Mouse (Mus musculus) CD8-positive naive resting alpha-beta T cell, adult 2 months (primary cell): ENCODE data around the gene Ints1.

Experiments
- DNase-seq, 2 experiments: peaks; one replicate each; pipeline ENCODE4 v3.0.0; 2022; ENCODE audit warnings: low read depth in 2 of 2, low spot score in 2 of 2

Gene Ints1

DNA sequence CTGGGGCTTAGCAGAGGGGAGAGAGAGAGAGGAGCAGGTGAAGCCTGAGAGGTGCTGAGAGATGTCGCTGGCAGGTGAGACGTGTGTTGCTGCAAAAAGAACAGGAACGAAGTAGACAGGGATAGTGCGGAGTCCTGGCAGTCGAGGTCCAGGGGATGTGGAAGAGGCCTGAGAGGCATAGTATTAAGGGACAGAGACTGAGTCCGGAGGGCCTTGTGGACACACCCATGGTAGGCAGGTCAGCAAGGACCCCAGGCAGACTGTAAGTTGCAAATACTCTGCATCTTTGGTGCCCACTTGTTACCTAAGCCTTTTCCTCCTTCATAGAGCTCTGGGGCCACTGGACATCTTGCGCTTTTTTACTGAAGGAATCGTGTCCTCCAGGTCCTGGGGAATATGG lies 25.8 kb upstream of the Ints1 start:
- DNase-seq, result no peak

DNA sequence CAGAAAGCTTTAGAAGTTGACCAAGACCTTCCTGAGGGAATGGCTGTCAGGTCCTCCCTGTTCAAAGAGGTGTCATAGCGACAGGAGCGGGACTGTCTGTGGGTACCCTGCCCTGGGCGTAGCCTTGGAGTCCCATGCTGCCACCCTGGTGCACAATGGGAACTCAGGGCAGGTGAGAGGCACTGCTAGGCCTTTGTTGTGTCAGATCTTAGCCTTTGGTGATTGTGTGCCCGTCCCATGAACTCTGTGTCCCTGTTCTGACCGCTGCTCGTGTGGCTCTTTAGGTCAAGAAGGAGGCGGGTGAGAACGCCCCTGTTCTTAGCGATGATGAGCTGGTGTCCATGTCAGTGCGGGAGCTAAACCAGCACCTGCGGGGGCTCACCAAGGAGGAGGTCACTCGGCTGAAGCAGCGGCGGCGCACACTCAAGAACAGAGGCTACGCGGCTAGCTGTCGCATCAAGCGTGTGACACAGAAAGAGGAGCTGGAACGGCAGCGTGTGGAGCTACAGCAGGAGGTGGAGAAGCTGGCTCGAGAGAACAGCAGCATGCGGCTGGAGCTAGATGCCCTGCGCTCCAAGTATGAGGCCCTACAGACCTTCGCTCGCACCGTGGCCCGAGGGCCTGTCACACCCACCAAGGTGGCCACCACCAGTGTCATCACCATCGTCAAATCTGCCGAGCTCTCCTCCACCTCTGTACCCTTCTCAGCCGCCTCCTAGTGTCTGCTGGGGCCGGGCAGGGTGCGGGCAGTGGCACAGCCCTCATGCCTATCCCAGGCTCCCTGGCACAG lies 24.5 kb upstream of the Ints1 start:
- DNase-seq, result no peak

DNA sequence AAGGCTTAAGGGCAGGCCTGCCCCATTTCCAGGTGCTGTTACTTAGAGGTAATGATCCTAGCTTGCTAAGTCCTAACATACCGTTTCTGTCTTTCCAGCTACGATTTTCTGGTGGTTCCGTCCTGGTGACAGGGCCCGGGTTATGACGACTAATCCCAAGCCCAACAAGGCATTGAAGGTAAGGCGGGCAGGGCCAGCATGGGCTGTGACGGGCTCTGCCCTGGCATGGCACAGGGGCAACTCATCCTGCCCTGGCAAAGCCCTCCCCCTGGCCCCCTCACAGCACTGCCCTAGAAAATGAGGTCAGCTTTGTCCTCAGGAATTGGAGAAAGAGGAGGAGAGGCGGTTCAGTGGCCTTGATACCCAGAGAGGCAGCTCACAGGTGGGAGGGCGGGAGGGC lies 23.6 kb upstream of the Ints1 start:
- DNase-seq, result no peak

DNA sequence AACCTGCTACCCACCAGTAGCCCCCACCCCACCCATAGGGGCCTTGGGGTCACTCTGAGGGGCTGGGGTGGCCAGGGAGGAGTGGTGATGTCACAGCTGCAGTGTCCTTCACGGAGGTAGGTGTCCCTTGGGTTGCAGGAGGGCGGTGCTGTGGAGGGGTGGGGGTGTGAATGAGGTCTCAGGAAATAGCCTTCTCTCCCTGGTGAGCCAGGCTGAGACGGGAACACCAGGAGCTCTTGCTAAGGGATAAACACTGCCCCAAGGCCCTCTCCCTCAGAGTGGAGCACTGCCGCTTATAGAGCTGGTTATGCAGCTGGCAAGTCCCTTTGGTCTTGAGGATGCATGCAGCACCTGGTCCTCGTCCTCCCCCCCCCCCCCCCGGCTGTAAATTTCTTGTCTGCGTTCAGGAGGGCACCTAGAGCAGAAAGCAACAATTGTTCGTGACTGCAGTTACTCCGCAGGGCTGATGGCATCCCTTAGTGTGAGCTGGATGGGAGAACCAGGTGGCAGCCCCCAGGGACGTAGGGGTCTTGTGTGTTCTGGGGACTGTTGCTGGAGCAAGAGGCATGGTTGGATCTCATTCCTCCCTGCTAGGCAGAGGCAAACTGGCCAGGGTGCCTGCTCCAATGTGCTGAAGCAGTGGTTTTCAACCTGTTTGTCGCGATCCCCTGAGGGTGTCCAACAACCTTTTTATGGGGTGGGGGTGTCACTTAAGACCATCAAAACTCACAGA lies 22.9 kb upstream of the Ints1 start:
- no peak for DNase-seq

DNA sequence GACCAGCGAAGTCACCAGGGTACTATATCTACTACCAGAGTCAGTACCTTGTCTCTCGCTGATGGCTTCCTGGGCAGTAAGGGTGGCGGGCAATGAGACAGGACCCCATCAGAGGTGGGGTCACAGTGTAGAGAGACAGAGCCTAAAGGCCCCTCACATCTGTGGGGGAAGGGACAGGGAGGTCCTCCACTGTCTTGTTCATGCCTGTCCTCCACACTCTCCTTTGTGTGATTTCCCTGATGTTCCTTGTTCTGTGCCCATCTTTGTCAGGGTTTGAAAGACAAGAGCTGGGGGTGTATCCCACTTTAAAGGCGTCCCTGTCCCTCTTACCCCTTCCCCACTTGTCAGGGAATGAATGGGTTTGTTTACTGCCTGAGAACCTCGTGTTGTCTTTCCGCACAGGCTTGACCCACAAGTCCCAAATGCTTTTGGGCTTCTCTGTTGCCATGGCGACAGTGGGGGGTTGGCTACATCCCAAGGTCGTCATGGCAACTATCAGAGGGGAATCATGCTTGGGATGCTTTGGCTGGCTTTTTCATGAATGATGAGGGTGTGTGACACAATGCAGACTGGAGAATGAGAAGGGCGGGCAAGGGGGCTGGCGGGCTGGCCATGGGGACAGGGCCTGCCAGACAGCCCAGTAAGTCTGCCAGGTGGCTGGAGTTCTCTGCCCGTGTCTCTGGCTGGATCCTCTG lies 22.1 kb upstream of the Ints1 start:
- DNase-seq, result no peak

DNA sequence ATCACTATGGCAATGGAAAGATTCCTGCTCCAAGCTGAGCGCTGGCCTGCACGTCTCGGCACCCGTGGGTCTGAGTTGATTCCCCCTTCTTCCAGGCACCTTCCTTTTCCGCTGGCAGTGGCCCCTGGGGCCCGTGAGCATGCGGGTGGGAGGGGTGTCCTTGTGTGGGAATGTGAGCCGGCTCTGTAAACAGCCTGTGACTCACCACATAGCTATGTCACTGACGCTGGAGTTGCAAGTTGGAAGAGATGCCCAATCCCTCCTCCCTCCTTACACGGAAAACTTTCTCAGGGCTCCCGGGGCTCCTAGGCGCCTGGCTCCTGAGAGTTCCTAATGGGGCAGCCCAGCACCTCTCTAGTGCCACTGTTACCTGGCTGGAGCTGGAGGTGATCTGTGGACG lies 21.4 kb upstream of the Ints1 start:
- no peak for DNase-seq

DNA sequence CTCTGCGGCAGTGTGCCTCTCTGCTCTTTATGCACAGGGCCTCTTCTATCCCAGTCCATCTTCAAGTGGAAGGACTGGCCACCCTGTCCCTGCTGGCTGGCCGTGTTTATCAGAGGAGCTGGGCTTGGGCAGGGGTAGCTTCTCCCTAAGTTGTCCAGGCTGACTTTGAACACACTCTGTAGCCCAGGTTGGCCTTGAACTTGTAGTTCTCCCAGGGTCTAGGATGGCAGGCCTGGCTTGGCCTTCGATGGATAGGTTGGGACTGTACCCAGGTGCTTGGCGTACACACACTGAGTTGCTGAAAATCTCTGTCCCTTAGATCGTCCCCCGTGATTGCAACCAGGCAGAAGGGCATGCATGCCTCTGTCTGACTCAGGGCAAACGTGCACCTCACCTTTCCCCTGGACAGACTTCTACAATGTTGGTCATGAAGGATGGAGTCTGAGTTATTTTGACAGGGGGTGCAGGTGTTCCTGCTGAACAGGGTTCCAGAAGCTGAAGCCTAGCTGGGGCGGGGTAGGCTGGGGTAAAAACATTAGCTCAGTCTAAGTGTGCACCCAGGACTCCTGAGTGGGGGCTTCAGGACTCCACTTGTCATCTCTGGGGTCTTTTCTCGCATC lies 20.6 kb upstream of the Ints1 start:
- no peak for DNase-seq

DNA sequence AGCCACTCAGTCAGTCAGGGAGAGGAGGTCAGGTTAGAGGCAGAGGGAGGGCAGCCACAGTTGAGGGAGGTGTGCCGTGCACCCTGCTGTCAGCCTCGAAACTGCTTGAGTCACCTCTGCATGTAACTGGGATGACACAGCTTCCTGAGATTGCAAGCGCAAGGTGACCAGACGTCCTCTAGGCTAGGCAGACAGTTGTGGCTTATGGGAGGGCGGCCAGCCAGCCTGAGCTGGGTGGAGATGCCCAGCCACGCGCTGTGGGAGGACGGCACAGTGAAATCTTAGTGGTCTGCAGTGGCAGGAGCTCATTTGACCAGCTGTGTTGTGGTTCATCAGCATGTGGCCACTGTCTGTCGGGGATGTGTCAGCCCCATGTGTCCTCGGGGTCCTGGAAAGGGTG lies 19.5 kb upstream of the Ints1 start:
- DNase-seq, result no peak

DNA sequence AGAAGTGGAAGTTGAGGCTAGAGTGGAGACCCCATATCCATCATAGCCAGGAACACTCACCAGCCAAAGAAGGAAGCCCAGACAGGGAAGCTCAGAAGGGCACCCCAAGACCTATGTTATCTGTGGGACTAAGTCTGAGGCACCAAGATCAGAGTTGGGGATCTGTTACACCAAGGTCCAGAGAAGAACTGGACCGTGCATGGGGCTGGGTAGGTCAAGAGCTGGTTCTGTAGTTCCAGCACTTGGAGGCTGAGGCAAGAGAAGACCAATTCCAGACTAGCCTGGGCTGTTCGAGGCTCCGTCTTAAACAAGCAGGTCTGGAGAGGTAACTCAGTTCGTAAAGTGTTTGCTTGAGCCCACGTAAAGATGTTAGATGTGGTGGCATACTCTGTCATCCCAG lies 18.7 kb upstream of the Ints1 start:
- DNase-seq, result no peak

DNA sequence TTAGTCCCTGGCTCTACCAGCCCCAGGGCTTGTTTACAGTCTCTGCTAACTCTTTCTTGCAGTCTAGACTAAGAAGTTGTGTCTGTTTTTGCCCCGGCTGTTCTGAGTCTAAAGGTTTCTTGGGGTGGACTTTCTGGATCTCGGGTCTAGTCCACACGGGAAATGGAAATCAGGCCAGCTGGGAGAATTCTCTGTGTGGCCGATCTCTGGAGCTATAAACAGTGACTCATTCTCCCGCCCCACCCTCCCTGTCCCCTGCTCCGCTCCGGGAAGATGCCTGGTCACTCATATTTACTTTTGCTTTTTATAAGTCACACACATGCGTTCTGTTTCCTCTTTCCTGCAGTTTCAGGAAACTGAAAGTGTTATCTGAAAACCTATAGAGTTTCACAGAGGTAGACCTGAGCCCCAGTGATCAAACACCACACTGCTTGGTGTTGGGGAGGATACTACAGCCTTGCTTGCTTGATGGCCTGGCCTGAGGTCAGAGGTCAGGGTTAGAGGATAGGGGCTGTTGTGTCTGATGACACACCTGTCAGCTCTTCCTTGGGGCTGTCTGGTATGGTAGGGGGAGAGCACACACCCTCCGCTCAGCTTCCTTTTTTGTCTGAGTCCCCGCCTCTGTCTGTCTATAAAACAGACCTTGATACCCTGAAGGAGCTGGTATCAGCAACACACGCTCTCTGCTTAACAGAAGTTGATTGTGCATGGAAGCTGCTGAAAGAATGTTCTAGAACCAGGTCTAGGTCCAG lies 18.0 kb upstream of the Ints1 start:
- no peak for DNase-seq

DNA sequence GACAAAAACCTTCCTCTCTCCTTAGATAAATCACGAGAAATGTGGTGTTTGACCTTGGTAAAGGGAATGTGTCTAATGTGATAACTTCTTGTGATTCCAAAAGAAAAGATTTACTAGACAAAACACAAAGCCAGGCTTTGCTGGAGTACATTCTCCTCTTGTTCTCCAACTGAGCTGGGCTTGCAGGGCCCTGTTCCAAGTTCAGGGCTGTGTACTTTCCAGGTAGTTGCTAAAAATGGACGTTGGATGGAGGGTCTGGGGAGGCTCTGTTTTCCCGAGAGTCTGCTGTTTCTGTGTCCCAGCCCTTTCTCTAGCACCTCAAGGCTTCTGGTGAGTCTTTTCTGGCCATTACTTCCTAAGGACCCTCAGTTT lies 17.5 kb upstream of the Ints1 start:
- DNase-seq, result no peak

DNA sequence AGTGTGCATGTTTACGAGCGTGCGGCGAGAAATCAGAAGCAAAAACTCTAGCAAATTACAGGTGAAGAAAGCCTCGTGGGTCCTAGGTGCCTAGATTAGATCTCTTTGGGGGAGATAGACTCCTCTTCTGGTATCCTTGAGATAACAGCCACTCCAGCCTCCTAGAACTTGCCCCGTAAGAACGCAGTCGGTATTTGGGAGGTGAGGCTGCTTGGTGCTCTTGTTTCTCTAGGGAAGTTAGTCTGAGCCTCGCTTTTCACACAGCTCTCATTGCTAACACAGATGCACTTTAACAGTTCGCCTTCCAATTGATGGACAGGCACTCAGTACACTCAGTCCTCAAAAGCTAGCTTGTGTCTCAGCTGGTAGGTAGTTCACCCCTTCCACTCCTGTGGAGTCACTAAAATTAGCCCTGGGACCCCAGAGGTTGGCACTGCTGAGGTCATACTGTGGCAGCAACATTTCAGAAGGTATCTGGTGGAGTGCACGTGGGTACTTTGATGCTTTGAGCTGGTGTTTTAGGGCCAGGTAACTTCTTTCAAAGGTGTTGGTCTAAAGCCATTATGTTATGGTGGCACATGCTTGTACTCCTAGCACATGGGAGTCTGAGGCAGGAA lies 16.8 kb upstream of the Ints1 start:
- no peak for DNase-seq

DNA sequence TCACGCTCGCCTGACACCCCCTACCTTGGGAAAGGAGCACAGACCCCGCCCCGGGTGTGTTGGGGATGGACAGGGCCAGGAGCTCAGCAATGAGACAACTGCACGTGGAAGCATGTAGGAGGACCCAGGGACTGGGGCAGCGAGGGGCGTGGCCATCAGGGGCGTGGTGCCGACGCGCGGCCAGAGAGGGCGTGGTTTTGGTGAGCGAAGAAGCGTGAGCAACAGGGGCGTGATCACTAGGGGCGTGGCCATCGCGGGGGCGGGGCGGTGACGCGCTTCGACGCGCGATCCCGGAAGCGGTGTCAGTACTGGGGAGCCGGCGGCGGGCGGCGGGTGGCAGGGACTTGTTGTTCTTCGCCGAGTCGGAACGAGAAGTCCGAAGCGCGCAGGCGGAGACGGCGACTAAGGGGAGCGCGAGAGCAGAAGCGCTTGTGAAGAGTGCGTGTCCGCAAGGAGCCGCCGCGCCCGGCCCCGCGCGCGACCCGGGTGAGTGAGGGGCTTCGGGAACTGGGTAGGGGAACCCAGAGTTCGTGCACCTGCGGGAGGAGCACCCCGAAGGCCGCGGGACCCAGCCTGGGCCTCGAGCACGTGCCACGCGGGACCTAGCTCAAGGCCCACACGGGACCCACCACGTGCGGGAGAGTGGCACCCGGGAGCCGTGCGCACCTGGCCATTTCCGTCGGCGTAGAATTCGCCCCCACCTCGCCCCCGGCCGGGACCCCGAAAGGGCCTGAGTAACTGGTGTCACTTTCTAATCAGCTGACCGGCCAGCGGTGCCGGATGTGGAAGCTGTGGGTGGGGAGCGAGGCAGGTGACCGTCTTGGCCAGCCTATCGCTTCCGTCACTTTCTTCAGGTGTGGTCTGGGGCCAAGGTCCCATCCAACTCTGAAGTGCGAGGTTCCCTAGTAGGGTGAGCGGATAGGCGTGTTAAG lies 16.0 kb upstream of the Ints1 start, which contains the start of gene Mafk:
TSS of gene Mafk (plus strand) at position 287 of the 932 bp plus-strand sequence.
- peak; percentile 97 to 99 for DNase-seq

DNA sequence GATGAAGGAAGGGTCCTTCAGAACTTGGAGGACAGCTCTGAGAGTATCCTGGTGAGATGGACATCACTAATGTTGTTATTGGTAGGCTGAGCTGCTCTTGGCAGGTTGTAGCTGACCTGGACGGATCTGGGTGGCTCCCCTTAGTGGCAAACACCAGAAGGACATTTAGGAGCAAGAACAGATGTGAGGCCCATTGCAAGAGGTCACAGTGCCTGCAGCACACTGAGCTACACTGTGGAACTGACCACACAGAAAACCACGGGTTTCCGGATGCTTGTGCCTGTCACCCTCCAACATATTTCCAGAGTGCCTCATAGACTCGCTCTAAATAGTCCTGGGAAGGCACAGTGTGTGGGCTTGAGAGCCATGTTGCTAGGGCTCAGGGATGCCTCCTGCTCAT lies 14.0 kb upstream of the Ints1 start:
- DNase-seq, result no peak

DNA sequence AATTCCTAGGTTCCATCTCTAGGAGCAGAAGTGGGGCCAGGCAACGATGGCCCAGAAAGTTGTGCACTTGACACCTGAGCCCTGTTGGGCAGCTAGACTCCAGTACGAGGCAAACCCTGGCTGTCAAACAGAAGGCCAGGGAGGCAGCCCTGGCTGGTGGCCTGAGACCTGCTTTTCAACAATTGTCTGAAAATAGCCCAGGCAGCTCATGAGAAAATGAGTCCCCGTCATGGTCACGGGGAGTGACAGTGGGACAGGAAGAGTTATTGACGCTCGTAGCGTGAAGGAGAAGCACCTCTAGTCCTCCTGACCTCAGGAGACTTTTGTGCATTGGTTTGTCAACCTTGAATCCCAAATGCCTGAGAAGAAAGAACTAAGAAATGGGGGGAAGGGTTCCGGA lies 5.9 kb upstream of the Ints1 start:
- DNase-seq, result no peak

DNA sequence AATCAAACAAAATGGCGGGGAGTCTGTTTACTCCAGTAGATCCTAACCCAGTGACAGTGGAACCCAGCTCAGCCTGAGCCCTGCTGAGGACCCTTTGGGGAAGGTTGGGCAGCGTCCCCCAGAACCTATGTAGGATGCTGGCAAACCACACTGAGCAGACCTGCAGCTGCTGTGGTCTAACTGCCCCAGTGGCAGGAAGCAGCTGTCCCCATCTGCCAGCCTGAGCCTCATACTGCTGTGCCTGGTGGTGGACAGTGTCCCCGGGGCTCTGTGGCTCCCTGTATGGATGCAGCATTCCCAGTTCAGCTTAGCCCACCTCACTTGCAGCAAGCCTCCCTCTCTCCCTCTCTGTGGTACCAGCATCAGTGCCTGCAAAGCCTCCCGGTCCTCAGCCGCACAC lies 1.5 kb upstream of the Ints1 start:
- no peak for DNase-seq

DNA sequence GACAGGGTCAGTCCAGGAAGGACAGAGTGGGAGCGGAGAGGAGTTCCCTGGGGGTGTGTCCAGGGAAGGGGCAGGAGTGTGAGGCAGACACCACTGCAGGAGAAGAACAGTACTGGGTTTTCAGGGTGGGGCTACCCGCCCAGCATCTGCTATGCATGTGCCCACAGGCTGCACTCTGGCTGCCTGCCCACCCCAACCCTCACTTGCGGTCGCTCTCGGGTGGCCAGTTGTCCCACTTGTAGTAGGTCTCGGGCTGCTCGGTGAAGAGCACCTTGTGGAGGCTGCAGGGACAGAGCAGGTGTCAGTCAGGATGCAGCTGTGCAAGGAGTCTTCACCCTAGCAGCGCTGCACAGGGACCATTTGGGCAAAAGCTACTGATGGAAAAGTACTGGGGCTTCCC lies 7.3 kb downstream of the Ints1 start:
- DNase-seq, result no peak

DNA sequence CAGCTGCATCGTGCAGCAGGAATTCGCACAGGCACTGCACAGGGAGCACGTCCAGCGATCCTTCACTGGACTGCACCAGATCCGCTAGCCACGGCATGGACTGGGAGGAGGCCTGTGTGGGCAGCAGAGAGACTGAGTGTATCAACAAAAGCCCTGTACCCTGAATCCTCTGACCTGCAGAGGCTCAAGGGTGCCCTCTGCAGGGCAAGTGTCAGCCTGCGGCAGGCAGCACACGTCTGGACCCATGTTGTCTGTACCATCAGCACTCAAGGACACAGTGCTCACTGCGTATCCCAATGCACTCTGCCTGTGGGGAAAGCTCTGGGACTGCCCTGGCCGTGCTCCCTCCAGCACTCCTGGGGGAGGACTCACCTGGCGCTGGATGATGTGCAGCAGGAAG lies 11.2 kb downstream of the Ints1 start:
- no peak for DNase-seq

DNA sequence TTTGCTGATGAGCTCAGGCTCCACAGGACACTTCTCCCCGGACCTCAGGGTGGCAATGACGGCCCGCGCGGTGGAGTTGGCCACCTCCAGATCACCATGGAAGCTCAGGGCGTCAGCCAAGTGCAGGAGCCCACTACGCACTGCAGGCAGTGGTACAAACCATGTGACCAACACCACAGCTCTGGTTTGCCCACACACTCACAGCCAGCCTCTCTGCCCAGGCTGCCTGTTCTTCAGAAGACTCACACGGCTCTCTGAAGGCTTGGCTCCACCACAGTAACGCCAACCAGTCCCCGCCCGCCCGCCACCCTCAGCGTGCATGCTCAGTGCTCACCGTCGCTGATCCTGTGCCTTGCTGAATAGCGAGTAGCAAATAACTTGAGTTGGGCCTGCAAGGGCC lies 17.4 kb downstream of the Ints1 start:
- DNase-seq, result no peak

DNA sequence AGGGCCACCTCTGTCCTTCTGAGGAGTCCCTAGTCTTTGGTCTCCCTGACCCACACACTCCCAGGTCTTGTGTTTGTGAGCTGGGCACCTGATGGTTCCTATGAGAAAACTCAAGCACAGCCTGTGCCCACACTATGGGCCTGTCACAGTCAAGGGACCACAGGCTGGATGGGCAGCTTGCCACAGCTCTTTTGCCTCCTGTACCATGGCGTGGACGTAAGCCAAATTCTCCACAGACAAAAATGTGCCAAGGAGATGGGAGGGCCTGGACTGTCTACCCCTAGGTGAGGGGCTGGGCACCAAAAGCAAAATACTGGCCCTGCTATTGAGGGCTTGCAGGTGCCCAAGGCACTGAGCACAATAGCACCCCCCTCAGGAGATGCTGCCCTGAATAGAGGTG lies 18.9 kb downstream of the Ints1 start:
- DNase-seq, result no peak
